In the genomic region with DNA sequence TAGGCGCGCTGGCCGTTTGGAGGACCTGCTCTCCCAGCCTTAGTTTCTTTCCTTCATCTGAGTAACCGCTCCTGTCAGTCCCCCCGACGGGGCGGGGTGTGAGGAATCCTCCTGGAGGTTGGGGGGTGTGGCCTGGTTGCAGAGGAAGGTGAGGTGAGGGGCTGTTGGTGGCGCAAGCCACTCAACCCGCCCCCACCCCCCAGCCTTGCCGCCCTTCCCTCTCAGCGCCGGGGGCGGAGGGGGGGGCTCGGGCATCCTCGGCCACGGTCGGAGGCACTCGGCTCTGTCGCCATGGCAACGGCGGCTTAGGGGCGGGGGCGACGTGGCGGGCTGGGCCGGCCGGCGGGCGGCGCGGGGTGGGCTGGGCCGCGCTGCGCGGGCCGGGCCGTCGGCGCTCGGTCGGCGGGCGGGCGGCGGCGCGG, we compare ENCODE assay signal across 8 mouse cellular contexts.
A peak's percentile ranks its signal among the peaks of the same experiment; 100 is the strongest.
DNase-seq lines count a peak whose midpoint lies in the region; ATAC-seq and TF ChIP-seq lines count a peak whose summit lies in the region.

No protein-coding gene starts in this region.

- no peaks in the 10 kb centered on the region for H3K9me3 ChIP-seq in forebrain, embryonic 14.5 days (replicated peaks; ENCODE audit: control insufficient read depth, low read length)
- no peaks in the 10 kb centered on the region for H3K9me3 ChIP-seq in hindbrain, embryonic 11.5 days (ENCODE audit: control insufficient read depth, low read length)

- peak; percentile 79 for ATAC-seq in forebrain, embryonic 14.5 days
- ATAC-seq in hindbrain, embryonic 11.5 days (ENCODE audit: low FRiP score) = peak; percentile 67

- H3K4me3 ChIP-seq in forebrain, embryonic 14.5 days (ENCODE audit: low read depth, low read length) = peak overlapping the region; percentile 90
- H3K4me3 ChIP-seq in hindbrain, embryonic 11.5 days (ENCODE audit: low read depth, low read length) = peak overlapping the region; percentile 93
- peak overlapping the region; percentile 46 for H3K4me3 ChIP-seq in left cerebral cortex, adult 2 months

- H3K9ac ChIP-seq in forebrain, embryonic 14.5 days (ENCODE audit: low read length) = peak overlapping the region; percentile 96
- H3K9ac ChIP-seq in hindbrain, embryonic 11.5 days (ENCODE audit: low read depth, low read length) = peak overlapping the region; percentile 96

- H3K36me3 ChIP-seq in forebrain, embryonic 14.5 days (ENCODE audit: control insufficient read depth, insufficient read depth, low read length) = no peaks in the 10 kb centered on the region
- no peaks in the 10 kb centered on the region for H3K36me3 ChIP-seq in hindbrain, embryonic 11.5 days (ENCODE audit: control insufficient read depth, insufficient read depth, low read length)

- peak; percentile 57 for DNase-seq in 3134 (ENCODE audit: extremely low read depth, insufficient read length, low spot score)
- DNase-seq in adrenal gland, adult (ENCODE audit: inconsistent age in 2 of 2, low spot score in 1 of 2) = peak; percentile 83 to 93
- peak; percentile 91 for DNase-seq in forebrain, embryonic 14.5 days (ENCODE audit: low spot score)
- DNase-seq in hindbrain, embryonic 11.5 days (ENCODE audit: low spot score) = peak; percentile 93
- DNase-seq in left cerebral cortex, adult 2 months (ENCODE audit: extremely low spot score in 1 of 2, low spot score in 2 of 2) = peak; percentile 79 to 80
- peak; percentile 78 for DNase-seq in lung, postnatal 36 days
- peak; percentile 83 for DNase-seq in retina, postnatal 7 days (ENCODE audit: low read depth, low spot score)
- DNase-seq in urinary bladder, postnatal 25 days (ENCODE audit: low spot score) = peak; percentile 83

- H3K4me2 ChIP-seq in forebrain, embryonic 14.5 days (ENCODE audit: low read length) = peak overlapping the region; percentile 93
- peak overlapping the region; percentile 85 for H3K4me2 ChIP-seq in hindbrain, embryonic 11.5 days (replicated peaks; ENCODE audit: low read depth, low read length)

- intact Hi-C loops in left cerebral cortex, adult 2 months (cut with DNase I) = loop anchor here (5.0 kb wide), 2 partner anchors 56 to 106 kb away; no protein-coding TSS in a partner anchor

- TF ChIP-seq CTCF in left cerebral cortex, adult 2 months (IDR thresholded peaks at IDR 0.05) = no peak

- H3K4me1 ChIP-seq in forebrain, embryonic 14.5 days (ENCODE audit: control insufficient read depth, insufficient read depth, low read length) = peaks cover 31% of the 10 kb centered on the region
- peaks cover 8% of the 10 kb centered on the region for H3K4me1 ChIP-seq in hindbrain, embryonic 11.5 days (replicated peaks; ENCODE audit: control insufficient read depth, insufficient read depth, low read length)

- H3K27ac ChIP-seq in forebrain, embryonic 14.5 days (ENCODE audit: low read depth, low read length) = peak overlapping the region; percentile 82; the same call in 1 of the 2 replicates
- H3K27ac ChIP-seq in hindbrain, embryonic 11.5 days (ENCODE audit: low read depth, low read length) = peak overlapping the region; percentile 93; the same call in 1 of the 2 replicates
- peak overlapping the region; percentile 66 for H3K27ac ChIP-seq in left cerebral cortex, adult 2 months

- H3K27me3 ChIP-seq in forebrain, embryonic 14.5 days (replicated peaks; ENCODE audit: control insufficient read depth, insufficient read depth, low read length) = no peaks in the 10 kb centered on the region
- H3K27me3 ChIP-seq in hindbrain, embryonic 11.5 days (ENCODE audit: control insufficient read depth, insufficient read depth, low read length) = no peaks in the 10 kb centered on the region

- WGBS in forebrain, embryonic 14.5 days = 0% methylated on average over 15 of the region's 47 CpGs
- 0% methylated on average over 7 of the region's 47 CpGs for WGBS in hindbrain, embryonic 11.5 days

Comparison
In these comparisons a context has a peak if more than half of its experiments do, and no peak if none do; other contexts are left out.
1. Peak in every context shown above with its lines: DNase-seq, ATAC-seq, H3K4me3 ChIP-seq and H3K27ac ChIP-seq.